Mouse (Mus musculus): Measurements from ENCODE around the gene Gtf2a1. TPM values are rescaled to one million over a fixed set of nuclear protein-coding genes. Genes with fewer than 3 reads are reported as not detected.

Gtf2a1 gene
- polyA plus RNA-seq, 1 experiment = 54.9 TPM

GRCm38 (mm10) chr12:91551773-91552526 is 38.3 kb downstream of the Gtf2a1 start:
- Histone ChIP-seq H3K4me3 (ENCODE audit: insufficient read depth, low read length) (no peak overlapping the region), H3K4me1 (ENCODE audit: control insufficient read depth, insufficient read depth, low read length) (no peaks in the 10 kb centered on the region), H3K27ac (ENCODE audit: insufficient read depth, low read depth, low read length) (no peak overlapping the region)
- no peak for TF ChIP-seq CTCF (IDR thresholded peaks at IDR 0.05; ENCODE audit: low read depth, low read length)
- no peak for TF ChIP-seq POLR2A (IDR thresholded peaks at IDR 0.05; ENCODE audit: borderline replicate concordance, low read depth, low read length)

- Histone ChIP-seq H3K4me3 (ENCODE audit: insufficient read depth, low read length) (no peak overlapping the region), H3K4me1 (ENCODE audit: control insufficient read depth, insufficient read depth, low read length) (no peaks in the 10 kb centered on the region)
Measured at GRCm38 (mm10) chr12:91549471-91549870, 40.8 kb downstream of the Gtf2a1 start.

GRCm38 (mm10) chr12:91540202-91540601 is 50.1 kb downstream of the Gtf2a1 start:
- no peak for TF ChIP-seq POLR2A (IDR thresholded peaks at IDR 0.05; ENCODE audit: borderline replicate concordance, low read depth, low read length)
- no peak for TF ChIP-seq CTCF (IDR thresholded peaks at IDR 0.05; ENCODE audit: low read depth, low read length)
- Histone ChIP-seq H3K27ac (ENCODE audit: insufficient read depth, low read depth, low read length) (no peak overlapping the region), H3K4me1 (ENCODE audit: control insufficient read depth, insufficient read depth, low read length) (no peaks in the 10 kb centered on the region), H3K4me3 (ENCODE audit: insufficient read depth, low read length) (no peak overlapping the region)

More at GRCm38 (mm10) chr12:91549471-91549870, 40.8 kb downstream of the Gtf2a1 start:
- TF ChIP-seq CTCF (IDR thresholded peaks at IDR 0.05; ENCODE audit: low read depth, low read length) (no peak), POLR2A (IDR thresholded peaks at IDR 0.05; ENCODE audit: borderline replicate concordance, low read depth, low read length) (no peak)
- H3K27ac ChIP-seq (ENCODE audit: insufficient read depth, low read depth, low read length) = no peak overlapping the region

DNA sequence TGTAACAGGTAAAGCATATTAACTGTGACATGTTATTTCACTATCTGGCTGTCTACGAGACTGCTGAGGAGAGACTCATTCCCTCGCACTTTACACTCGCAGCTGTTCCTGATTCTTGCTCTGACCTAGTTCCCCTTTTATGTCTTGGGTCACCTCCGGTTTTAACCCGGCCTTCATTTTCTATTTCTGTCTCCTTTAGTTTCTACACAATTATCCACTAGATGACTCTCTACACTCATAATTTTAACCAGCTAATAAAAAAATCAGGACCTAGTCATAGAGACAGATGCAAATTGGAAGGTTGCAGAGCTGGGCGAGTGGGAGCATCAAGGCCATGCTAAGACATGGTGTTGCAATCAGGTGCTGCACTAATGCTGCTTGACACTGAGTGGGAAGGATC is 55.8 kb downstream of the Gtf2a1 start:
- peaks cover 8% of the 10 kb centered on the region for H3K4me1 ChIP-seq (ENCODE audit: control insufficient read depth, insufficient read depth, low read length)
- TF ChIP-seq CTCF (IDR thresholded peaks at IDR 0.05; ENCODE audit: low read depth, low read length) = no peak
- TF ChIP-seq POLR2A (IDR thresholded peaks at IDR 0.05; ENCODE audit: borderline replicate concordance, low read depth, low read length) = no peak
- H3K4me3 ChIP-seq (ENCODE audit: insufficient read depth, low read length) = no peak overlapping the region

DNA sequence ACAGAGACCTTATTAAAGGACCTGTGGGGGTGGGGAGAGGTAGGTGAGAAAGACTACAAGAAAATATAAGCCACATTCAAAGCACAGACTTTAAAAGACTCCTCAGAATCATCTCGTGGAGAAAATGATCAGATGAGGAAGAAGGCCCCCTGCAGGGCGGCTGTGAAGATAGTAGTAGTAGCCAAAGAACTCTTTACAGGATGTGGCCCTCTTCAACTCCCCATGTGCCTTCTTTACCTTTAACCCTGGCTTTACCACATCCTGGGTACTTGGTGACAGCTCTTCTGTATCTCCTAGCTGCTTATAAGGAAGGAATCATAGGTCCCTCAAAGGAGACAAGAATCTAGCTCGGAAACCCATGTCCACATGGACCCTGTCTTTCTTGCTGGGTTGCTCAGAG is 66.7 kb downstream of the Gtf2a1 start:
- TF ChIP-seq CTCF (IDR thresholded peaks at IDR 0.05; ENCODE audit: low read depth, low read length) = no peak
- no peak for TF ChIP-seq POLR2A (IDR thresholded peaks at IDR 0.05; ENCODE audit: borderline replicate concordance, low read depth, low read length)
- Histone ChIP-seq H3K4me3 (ENCODE audit: insufficient read depth, low read length) (no peak overlapping the region), H3K27ac (ENCODE audit: insufficient read depth, low read depth, low read length) (no peak overlapping the region), H3K4me1 (ENCODE audit: control insufficient read depth, insufficient read depth, low read length) (no peaks in the 10 kb centered on the region)

More for the DNA sequence above, 55.8 kb downstream of the Gtf2a1 start:
- no peak overlapping the region for H3K27ac ChIP-seq (ENCODE audit: insufficient read depth, low read depth, low read length)

DNA sequence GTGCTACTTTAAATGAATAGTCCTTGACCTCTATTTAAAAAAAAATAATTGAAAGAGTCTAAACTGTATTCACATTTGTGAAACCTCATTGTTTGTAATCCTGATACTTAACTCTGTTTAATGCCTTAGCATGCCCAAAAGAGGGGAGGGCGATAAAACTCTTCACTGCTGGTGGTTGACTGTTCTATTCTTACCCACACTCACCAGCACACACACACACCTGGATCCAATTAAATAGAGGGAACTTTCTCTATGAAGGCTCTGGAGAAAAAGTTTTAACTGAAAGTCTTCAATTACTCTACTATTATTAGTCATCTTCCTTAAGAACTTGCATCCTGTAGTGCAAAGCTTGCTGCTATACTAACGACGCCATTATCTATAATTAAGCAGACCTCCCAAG is 72.5 kb downstream of the Gtf2a1 start:
- Histone ChIP-seq H3K4me1 (ENCODE audit: control insufficient read depth, insufficient read depth, low read length) (no peaks in the 10 kb centered on the region), H3K27ac (ENCODE audit: insufficient read depth, low read depth, low read length) (no peak overlapping the region), H3K4me3 (ENCODE audit: insufficient read depth, low read length) (no peak overlapping the region)
- TF ChIP-seq POLR2A (IDR thresholded peaks at IDR 0.05; ENCODE audit: borderline replicate concordance, low read depth, low read length) (no peak), CTCF (IDR thresholded peaks at IDR 0.05; ENCODE audit: low read depth, low read length) (no peak)

DNA sequence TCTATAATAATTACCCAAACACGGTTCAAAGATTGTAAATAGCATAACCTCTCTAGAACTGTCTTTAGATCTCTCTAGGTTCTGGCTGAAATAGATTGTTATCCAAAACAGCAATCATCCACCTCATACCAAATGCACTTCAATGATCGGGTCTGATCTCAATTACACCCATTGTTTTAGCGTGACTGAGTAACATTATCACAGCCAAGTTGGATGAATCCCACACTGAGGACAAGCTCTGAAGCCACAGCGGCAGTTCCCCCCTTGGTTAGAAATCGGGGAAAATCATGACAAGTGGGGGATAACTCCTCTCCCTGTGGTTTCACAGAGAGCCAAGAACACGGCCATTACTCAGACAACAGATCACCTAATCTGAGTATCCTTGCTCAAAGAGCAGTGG is 76.3 kb downstream of the Gtf2a1 start:
- Histone ChIP-seq H3K27ac (ENCODE audit: insufficient read depth, low read depth, low read length) (no peak overlapping the region), H3K4me3 (ENCODE audit: insufficient read depth, low read length) (no peak overlapping the region), H3K4me1 (ENCODE audit: control insufficient read depth, insufficient read depth, low read length) (no peaks in the 10 kb centered on the region)
- TF ChIP-seq POLR2A (IDR thresholded peaks at IDR 0.05; ENCODE audit: borderline replicate concordance, low read depth, low read length) (no peak), CTCF (IDR thresholded peaks at IDR 0.05; ENCODE audit: low read depth, low read length) (no peak)

DNA sequence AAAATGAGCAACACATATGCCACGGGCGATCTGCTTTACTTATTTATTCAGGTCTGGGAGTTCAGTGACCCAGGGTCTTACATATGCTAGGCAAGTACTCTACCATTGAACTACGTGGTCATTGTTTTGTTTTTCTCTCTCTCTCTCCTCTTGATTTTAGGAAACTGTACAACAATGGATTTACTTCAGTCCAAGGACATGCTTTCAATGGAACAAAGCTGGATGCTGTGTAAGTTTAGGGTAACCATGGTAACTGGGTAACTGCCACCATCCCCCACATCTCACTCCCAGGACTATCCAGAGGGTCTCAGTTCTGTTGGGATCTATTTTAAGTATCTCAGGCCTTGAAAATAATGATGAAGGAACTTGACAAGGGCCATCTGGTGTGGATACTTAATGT is 78.5 kb downstream of the Gtf2a1 start:
- no peaks in the 10 kb centered on the region for H3K4me1 ChIP-seq (ENCODE audit: control insufficient read depth, insufficient read depth, low read length)
- no peak overlapping the region for H3K27ac ChIP-seq (ENCODE audit: insufficient read depth, low read depth, low read length)
- H3K4me3 ChIP-seq (ENCODE audit: insufficient read depth, low read length) = no peak overlapping the region
- TF ChIP-seq POLR2A (IDR thresholded peaks at IDR 0.05; ENCODE audit: borderline replicate concordance, low read depth, low read length) = no peak

Other genes starting within 250 kb of the Gtf2a1 start
- gene Cep128, start 206.1 kb downstream of the Gtf2a1 start, polyA plus RNA-seq (2012; ENCODE audit: insufficient read depth, insufficient read length, missing spikeins) = 21.0 and 26.0 TPM in 2 replicates
- gene Tshr, start 205.9 kb downstream of the Gtf2a1 start, polyA plus RNA-seq (2012; ENCODE audit: insufficient read depth, insufficient read length, missing spikeins) = not detected in 2 replicates
- 3.6 and 4.5 TPM in 2 replicates for gene Ston2, start 197.9 kb upstream of the Gtf2a1 start, polyA plus RNA-seq (2012; ENCODE audit: insufficient read depth, insufficient read length, missing spikeins)